Mouse (Mus musculus) megakaryocyte, embryonic 14.5 days (primary cell): Measurements from ENCODE around the gene Oxct2a. TPM values are rescaled to one million over a fixed set of nuclear protein-coding genes. Genes with fewer than 3 reads are reported as not detected.
A peak's percentile ranks its signal among the peaks of the same experiment; 100 is the strongest.

Experiments used
- H3K27me3 ChIP-seq: replicated peaks from 2 replicates; pipeline ENCODE3; 2012; ENCODE audit warnings: inconsistent platforms
- H3K36me3 ChIP-seq: replicated peaks from 2 replicates; pipeline ENCODE3; 2012; ENCODE audit warnings: low read length, inconsistent platforms, mixed read lengths
- H3K4me1 ChIP-seq: 2 replicates; pipeline ENCODE4 v1.6.1; 2012; ENCODE audit warnings: inconsistent platforms
- H3K4me3 ChIP-seq: replicated peaks from 2 replicates; pipeline ENCODE3; 2012; ENCODE audit warnings: moderate library complexity, mild to moderate bottlenecking, inconsistent platforms
- H3K9me3 ChIP-seq: 2 replicates; pipeline ENCODE4 v1.6.1; 2012; ENCODE audit warnings: inconsistent platforms
- FLI1 ChIP-seq: IDR thresholded peaks from 2 replicates; pipeline ENCODE4 v1.6.1; 2012; ENCODE audit warnings: low read length, inconsistent platforms, mixed read lengths
- GATA1 ChIP-seq: IDR thresholded peaks from 3 replicates; pipeline ENCODE4 v1.6.1; 2012; ENCODE audit warnings: mixed read lengths, low read length, inconsistent platforms, borderline replicate concordance
- polyA plus RNA-seq: library from polyadenylated mRNA; stranded (reverse); fragments of >175 nt; gene quantifications from 2 replicates; pipeline ENCODE4 v1.2.3, GENCODE M21; 2012; ENCODE audit warnings: low replicate concordance; ENCODE audit not compliant: insufficient read depth

The Oxct2a gene
- polyA plus RNA-seq, 1 experiment = 0.56 TPM

DNA sequence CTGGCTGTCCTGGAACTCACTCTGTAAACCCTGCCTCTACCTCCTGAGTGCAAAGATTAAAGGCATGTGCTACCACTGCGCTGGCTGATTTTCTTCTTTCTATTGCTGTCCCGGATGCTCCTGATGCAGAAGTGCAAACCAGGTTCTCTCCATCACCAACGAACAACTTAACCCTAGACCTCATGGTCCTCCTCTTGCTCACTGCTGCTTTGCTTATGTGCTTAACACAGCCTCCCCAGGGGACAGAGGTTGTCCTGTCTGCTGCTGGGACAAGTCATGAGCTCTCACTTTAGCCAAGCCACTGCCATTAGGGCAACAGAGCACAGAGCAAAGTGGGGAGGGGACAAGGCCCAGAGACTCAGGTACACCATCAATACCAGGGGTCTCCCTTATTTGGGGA, 8.9 kb downstream of the Oxct2a start:
- H3K4me1 ChIP-seq = peaks cover 98% of the 10 kb centered on the region
- peaks cover 11% of the 10 kb centered on the region; the same call in 1 of the 2 replicates for H3K9me3 ChIP-seq
- TF ChIP-seq FLI1 (no peak), GATA1 (no peak)
- no peaks in the 10 kb centered on the region for H3K27me3 ChIP-seq
- H3K4me3 ChIP-seq = no peak overlapping the region
- peaks cover 66% of the 10 kb centered on the region for H3K36me3 ChIP-seq

DNA sequence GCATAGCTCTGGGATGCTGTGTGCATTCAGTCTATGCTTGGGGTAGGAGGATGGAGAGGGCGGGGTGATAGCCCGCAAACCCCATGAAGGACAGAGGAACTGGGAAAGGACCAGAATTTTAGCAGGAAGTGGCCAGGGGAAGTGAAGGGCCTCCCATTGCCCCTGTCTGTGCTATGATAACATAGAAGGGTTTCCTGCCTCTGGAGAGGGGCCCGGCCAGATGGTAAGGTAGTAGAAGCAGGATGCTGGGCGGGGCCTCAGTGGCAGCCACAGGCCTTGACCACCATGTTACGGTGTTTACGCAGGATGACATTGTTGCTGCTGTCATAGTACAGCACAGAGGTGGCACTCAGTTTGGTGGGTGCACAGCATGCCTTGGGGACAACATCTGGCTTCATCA, 10.4 kb downstream of the Oxct2a start:
- no peaks in the 10 kb centered on the region for H3K27me3 ChIP-seq
- peaks cover 98% of the 10 kb centered on the region for H3K4me1 ChIP-seq
- H3K4me3 ChIP-seq = peak overlapping the region; percentile 83
- peaks cover 11% of the 10 kb centered on the region; the same call in 1 of the 2 replicates for H3K9me3 ChIP-seq
- peaks cover 66% of the 10 kb centered on the region for H3K36me3 ChIP-seq
- TF ChIP-seq FLI1 = peak; percentile 47; the same call in 1 of the 2 replicates
- peak; percentile 17; the same call in 1 of the 3 replicates for TF ChIP-seq GATA1

- TF ChIP-seq FLI1 (no peak), GATA1 (no peak)
- Histone ChIP-seq H3K36me3 (peaks cover 57% of the 10 kb centered on the region), H3K9me3 (peaks cover 11% of the 10 kb centered on the region; the same call in 1 of the 2 replicates), H3K27me3 (no peaks in the 10 kb centered on the region), H3K4me1 (peaks cover 98% of the 10 kb centered on the region), H3K4me3 (no peak overlapping the region)
Observed at GRCm38 (mm10) chr4:123311845-123312244, 11.6 kb downstream of the Oxct2a start.

- H3K4me3 ChIP-seq = no peak overlapping the region
- H3K27me3 ChIP-seq = no peaks in the 10 kb centered on the region
- TF ChIP-seq FLI1 (no peak), GATA1 (no peak)
- peaks cover 42% of the 10 kb centered on the region for H3K36me3 ChIP-seq
- H3K9me3 ChIP-seq = peaks cover 21% of the 10 kb centered on the region
- peaks cover 80% of the 10 kb centered on the region for H3K4me1 ChIP-seq
Observed at GRCm38 (mm10) chr4:123308292-123308691, 15.1 kb downstream of the Oxct2a start.

DNA sequence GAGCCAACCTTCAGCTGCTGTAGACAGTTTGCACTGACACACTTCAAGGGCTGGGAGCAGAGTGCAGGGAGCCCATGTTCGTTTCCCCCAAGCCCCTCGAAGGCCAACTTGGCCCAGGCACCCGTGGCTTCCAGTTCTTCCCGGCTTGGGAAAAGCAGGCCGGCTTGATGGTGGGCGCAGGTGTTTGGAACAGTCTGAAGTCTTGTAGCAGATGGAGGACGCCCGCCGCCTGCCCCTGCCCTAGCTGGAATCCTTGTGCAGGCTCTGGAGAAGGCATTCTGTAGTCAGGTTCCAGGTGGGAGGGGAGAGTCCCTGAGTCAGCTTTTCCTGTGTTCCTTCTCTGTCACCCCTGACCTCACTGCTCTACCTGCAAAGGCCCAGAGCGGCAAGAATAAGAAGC, 16.4 kb downstream of the Oxct2a start:
- peaks cover 43% of the 10 kb centered on the region for H3K36me3 ChIP-seq
- no peak overlapping the region for H3K4me3 ChIP-seq
- peaks cover 80% of the 10 kb centered on the region for H3K4me1 ChIP-seq
- no peak for TF ChIP-seq FLI1
- no peak for TF ChIP-seq GATA1
- H3K27me3 ChIP-seq = no peaks in the 10 kb centered on the region
- H3K9me3 ChIP-seq = peaks cover 17% of the 10 kb centered on the region

DNA sequence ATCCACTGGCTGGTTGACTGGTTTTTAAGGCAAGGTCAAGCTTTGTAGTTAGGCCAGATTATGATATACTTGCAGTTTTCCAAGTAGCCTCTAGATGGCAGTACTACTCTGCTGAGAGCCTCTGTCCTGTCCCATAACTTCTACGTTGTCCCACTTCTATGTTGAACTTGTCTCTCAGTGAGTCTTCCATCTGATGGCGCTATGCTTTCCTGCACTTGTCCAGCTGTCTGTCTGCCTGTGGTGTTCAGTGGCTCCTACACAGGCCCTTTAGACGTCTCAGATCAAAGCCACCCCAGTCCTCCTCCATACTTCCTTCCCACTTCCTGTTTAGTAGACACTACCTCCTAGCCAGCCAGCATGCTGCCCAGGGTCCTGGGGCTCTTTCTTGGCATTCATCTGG, 17.6 kb downstream of the Oxct2a start:
- Histone ChIP-seq H3K4me1 (peaks cover 80% of the 10 kb centered on the region), H3K4me3 (peak overlapping the region; percentile 43), H3K9me3 (peaks cover 10% of the 10 kb centered on the region), H3K36me3 (peaks cover 32% of the 10 kb centered on the region), H3K27me3 (no peaks in the 10 kb centered on the region)
- TF ChIP-seq FLI1 (no peak), GATA1 (no peak)

GRCm38 (mm10) chr4:123298980-123299670, 24.3 kb downstream of the Oxct2a start:
- H3K36me3 ChIP-seq = peaks cover 82% of the 10 kb centered on the region
- H3K4me1 ChIP-seq = peaks cover 52% of the 10 kb centered on the region
- TF ChIP-seq FLI1 (no peak), GATA1 (no peak)
- no peak overlapping the region for H3K4me3 ChIP-seq
- H3K9me3 ChIP-seq = peaks cover 6% of the 10 kb centered on the region
- H3K27me3 ChIP-seq = no peaks in the 10 kb centered on the region

GRCm38 (mm10) chr4:123298226-123298625, 25.2 kb downstream of the Oxct2a start:
- Histone ChIP-seq H3K4me1 (peaks cover 51% of the 10 kb centered on the region), H3K9me3 (no peaks in the 10 kb centered on the region), H3K27me3 (no peaks in the 10 kb centered on the region), H3K4me3 (no peak overlapping the region), H3K36me3 (peaks cover 81% of the 10 kb centered on the region)
- TF ChIP-seq GATA1 (no peak), FLI1 (no peak)

GRCm38 (mm10) chr4:123297195-123297960, 26.1 kb downstream of the Oxct2a start:
- Histone ChIP-seq H3K4me1 (peaks cover 43% of the 10 kb centered on the region), H3K36me3 (peaks cover 81% of the 10 kb centered on the region), H3K27me3 (no peaks in the 10 kb centered on the region), H3K9me3 (no peaks in the 10 kb centered on the region), H3K4me3 (no peak overlapping the region)
- TF ChIP-seq FLI1 (no peak), GATA1 (no peak)

- H3K36me3 ChIP-seq = peaks cover 89% of the 10 kb centered on the region
- H3K4me1 ChIP-seq = peaks cover 30% of the 10 kb centered on the region
- no peaks in the 10 kb centered on the region for H3K27me3 ChIP-seq
- H3K9me3 ChIP-seq = no peaks in the 10 kb centered on the region
- H3K4me3 ChIP-seq = no peak overlapping the region
- TF ChIP-seq GATA1 = no peak
- no peak for TF ChIP-seq FLI1
Observed at GRCm38 (mm10) chr4:123296148-123296534, 27.3 kb downstream of the Oxct2a start.
